Mouse (Mus musculus): ENCODE measurements around the gene Klhl36.

DNA sequence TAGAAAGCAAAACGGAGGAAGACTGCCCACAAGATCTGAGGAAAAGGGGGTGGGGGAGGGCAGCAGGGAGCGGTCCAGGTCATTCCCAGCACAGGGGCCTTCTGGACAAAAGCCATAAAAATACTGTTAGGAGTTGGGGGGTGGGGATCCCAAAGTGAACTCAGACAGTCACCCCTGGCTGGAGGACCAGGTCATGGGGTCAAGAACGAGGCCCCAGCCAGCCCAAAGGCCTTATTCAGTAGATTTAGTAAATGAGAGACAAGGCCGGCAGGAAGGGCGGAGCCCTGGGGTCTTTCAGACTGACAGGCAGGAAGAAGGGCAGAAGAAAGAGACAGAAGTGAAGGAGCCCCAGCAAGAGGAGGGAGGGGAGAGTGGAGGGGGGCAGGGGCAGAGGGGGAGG is 29.1 kb upstream of the Klhl36 start:
- TF ChIP-seq CTCF (IDR thresholded peaks at IDR 0.05) (no peak), EP300 (IDR thresholded peaks at IDR 0.05) (no peak)

All from lung, postnatal 0 days (tissue).